Mouse (Mus musculus) lung, embryonic 14.5 days (tissue): Measurements from ENCODE around the gene Cd24a. TPM values are rescaled to one million over a fixed set of nuclear protein-coding genes. Genes with fewer than 3 reads are reported as not detected.
A peak's percentile ranks its signal among the peaks of the same experiment; 100 is the strongest.

Experiments used
- ATAC-seq: fragments of 200-750 bp; cut with Nextera tagmentation; 2 replicates; pipeline ENCODE4 v1.8.0; 2017; ENCODE audit warnings: mild to moderate bottlenecking, moderate TSS enrichment, moderate library complexity; ENCODE audit not compliant: insufficient read depth
- DNase-seq: peaks from one replicate; pipeline ENCODE4 v3.0.0-alpha.2; 2015
- H3K27ac ChIP-seq: fragments of 300-500 bp; sonication (generic); 2 replicates; pipeline ENCODE4 v1.5.1; 2014; ENCODE audit warnings: low read depth, mild to moderate bottlenecking, moderate library complexity
- H3K27me3 ChIP-seq: fragments of 300-500 bp; sonication (generic); 2 replicates; pipeline ENCODE4 v1.6.1; 2014; ENCODE audit warnings: low read length, control low read depth; ENCODE audit not compliant: insufficient read depth
- H3K36me3 ChIP-seq: fragments of 300-500 bp; sonication (generic); 2 replicates; pipeline ENCODE4 v1.6.1; 2014; ENCODE audit warnings: control low read depth; ENCODE audit not compliant: insufficient read depth
- H3K4me1 ChIP-seq: fragments of 300-500 bp; sonication (generic); 2 replicates; pipeline ENCODE4 v1.6.1; 2014; ENCODE audit warnings: antibody characterized with exemption, control low read depth; ENCODE audit not compliant: insufficient read depth
- H3K4me2 ChIP-seq: fragments of 300-500 bp; sonication (generic); 2 replicates; pipeline ENCODE4 v1.6.1; 2014; ENCODE audit warnings: mild to moderate bottlenecking
- H3K4me3 ChIP-seq: fragments of 300-500 bp; sonication (generic); 2 replicates; pipeline ENCODE4 v1.5.1; 2014; ENCODE audit warnings: low read depth, low read length
- H3K9ac ChIP-seq: fragments of 300-500 bp; sonication (generic); 2 replicates; pipeline ENCODE4 v1.6.1; 2014
- H3K9me3 ChIP-seq: fragments of 300-500 bp; sonication (generic); 2 replicates; pipeline ENCODE4 v1.6.1; 2016; ENCODE audit warnings: low read depth, low read length, control low read depth
- CTCF ChIP-seq: IDR thresholded peaks from 2 replicates; pipeline ENCODE4 v1.5.1; 2016; ENCODE audit warnings: antibody characterized with exemption, low read depth
- WGBS: fragments of 180-500 bp; shearing (Covaris S2); extraction: QIAGEN DNeasy Blood & Tissue Kit; methylation state at CpG from one replicate; pipeline ENCODE4 v1.1.7; 2014; 5-methylcytosine and 5-hydroxymethylcytosine counted together
- polyA plus RNA-seq: library from polyadenylated mRNA; unstranded; fragments of >200 nt; fragmentation: Nextera tagmentation; extraction: Ambion mirVana; gene quantifications from 2 replicates; pipeline ENCODE4 v1.2.1, GENCODE M21; 2014

Cd24a gene
- polyA plus RNA-seq, 1 experiment from 2014 or later: 262 TPM

DNA sequence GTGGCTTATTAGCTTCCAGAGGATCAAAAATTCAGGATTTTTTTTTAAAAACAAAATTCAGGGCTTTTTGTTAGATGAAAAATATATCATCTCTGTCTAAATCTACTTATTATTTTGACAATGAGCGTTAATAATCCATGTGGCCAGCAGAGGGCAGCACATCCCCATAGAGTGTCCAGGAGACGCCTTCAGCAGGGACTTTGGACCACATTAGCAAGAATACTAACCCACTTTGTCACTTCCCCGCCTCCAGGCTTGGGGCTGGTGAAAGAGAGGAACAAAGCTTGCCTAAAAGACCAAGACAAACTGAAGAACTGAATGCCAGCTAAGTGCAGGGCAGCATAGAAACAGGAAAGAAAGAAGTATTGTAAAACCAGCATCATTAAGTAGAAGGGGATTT lies 3.1 kb upstream of the Cd24a start:
- WGBS: 4% methylated on average over 3 of the region's 3 CpGs
- ATAC-seq: no peak
- no peaks in the 10 kb centered on the region for H3K27me3 ChIP-seq
- H3K4me3 ChIP-seq: no peak overlapping the region
- DNase-seq: peak; percentile 93
- H3K9me3 ChIP-seq: peaks cover 6% of the 10 kb centered on the region; the same call in 1 of the 2 replicates
- H3K36me3 ChIP-seq: no peaks in the 10 kb centered on the region
- H3K27ac ChIP-seq: no peak overlapping the region
- H3K4me1 ChIP-seq: no peaks in the 10 kb centered on the region
- H3K9ac ChIP-seq: no peak overlapping the region
- TF ChIP-seq CTCF: peak; percentile 93
- H3K4me2 ChIP-seq: no peak overlapping the region

- H3K9me3 ChIP-seq: no peaks in the 10 kb centered on the region
- H3K4me3 ChIP-seq: peak overlapping the region; percentile 70
- DNase-seq (peak; percentile 74), ATAC-seq (peak; percentile 4; the same call in 1 of the 2 replicates)
- no peaks in the 10 kb centered on the region for H3K27me3 ChIP-seq
- H3K4me2 ChIP-seq: peak overlapping the region; percentile 95
- H3K27ac ChIP-seq: peak overlapping the region; percentile 6; the same call in 1 of the 2 replicates
- no peaks in the 10 kb centered on the region for H3K4me1 ChIP-seq
- H3K9ac ChIP-seq: peak overlapping the region; percentile 90
- WGBS: 16% methylated on average over 19 of the region's 19 CpGs
- peaks cover 6% of the 10 kb centered on the region for H3K36me3 ChIP-seq
- peak; percentile 36 for TF ChIP-seq CTCF
Measured at GRCm38 (mm10) chr10:43577299-43577996, 636 bp upstream of the Cd24a start.

GRCm38 (mm10) chr10:43578366-43578753 lies 276 bp downstream of the Cd24a start:
- peak overlapping the region; percentile 90 for H3K9ac ChIP-seq
- DNase-seq (peak; percentile 82), ATAC-seq (peak; percentile 62)
- H3K9me3 ChIP-seq: no peaks in the 10 kb centered on the region
- peak overlapping the region; percentile 95 for H3K4me2 ChIP-seq
- no peaks in the 10 kb centered on the region for H3K4me1 ChIP-seq
- peak overlapping the region; percentile 98 for H3K27ac ChIP-seq
- no peaks in the 10 kb centered on the region for H3K27me3 ChIP-seq
- peak overlapping the region; percentile 70 for H3K4me3 ChIP-seq
- no peak; the same call in 1 of the 2 replicates for TF ChIP-seq CTCF
- H3K36me3 ChIP-seq: peaks cover 11% of the 10 kb centered on the region
- under 1% methylated on average over 32 of the region's 32 CpGs for WGBS

GRCm38 (mm10) chr10:43578754-43579380 lies 783 bp downstream of the Cd24a start:
- Histone ChIP-seq H3K27me3 (no peaks in the 10 kb centered on the region), H3K4me2 (peak overlapping the region; percentile 95), H3K4me3 (peak overlapping the region; percentile 70), H3K9ac (peak overlapping the region; percentile 90), H3K4me1 (no peaks in the 10 kb centered on the region), H3K27ac (peak overlapping the region; percentile 98), H3K36me3 (peaks cover 17% of the 10 kb centered on the region), H3K9me3 (no peaks in the 10 kb centered on the region)
- ATAC-seq: peak; percentile 82
- WGBS: under 1% methylated on average over 59 of the region's 65 CpGs
- TF ChIP-seq CTCF: no peak
- DNase-seq: peak; percentile 88

DNA sequence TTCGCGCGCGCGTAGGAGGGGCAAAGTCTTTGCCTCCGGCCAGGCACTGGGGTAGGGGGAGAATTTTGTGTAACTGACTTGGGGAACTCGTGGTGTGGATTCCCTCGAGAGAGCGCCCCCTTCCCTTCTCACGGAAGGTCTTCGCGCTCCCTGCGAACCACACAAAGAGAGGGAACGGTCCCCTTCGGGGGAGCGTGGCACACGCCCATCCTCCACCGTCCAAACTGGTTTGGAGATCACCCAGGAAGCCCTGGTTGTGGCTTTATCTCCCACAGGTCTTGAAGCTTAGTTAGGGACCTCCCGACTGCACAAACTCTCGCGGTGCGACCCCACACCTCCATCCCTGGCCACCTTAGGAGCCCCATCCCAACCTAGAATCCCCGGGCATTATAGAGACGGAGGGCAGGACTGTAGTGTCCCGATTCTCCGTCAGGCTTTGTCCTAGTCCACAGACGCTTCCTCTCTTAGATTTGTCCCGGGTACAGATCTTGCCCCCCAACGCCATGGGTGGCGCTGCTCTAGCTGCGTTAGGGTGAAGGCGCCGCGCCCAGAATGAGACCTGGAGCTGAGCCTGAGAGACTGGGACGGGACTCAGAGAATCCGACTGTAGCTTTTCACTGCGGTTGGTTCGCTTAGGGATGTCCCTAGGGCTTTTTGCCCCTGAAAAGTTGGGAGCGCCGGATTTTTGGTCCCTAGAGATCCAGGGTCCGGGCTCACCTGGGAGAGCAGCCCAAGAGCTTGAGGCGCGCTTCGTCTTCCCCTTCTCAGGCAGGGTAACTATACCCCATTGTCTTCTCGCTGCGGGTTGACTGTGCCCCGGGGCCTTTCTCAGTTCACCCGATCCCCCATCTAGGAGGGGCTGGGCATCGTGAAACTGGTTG lies 1.5 kb downstream of the Cd24a start:
- peaks cover 23% of the 10 kb centered on the region for H3K36me3 ChIP-seq
- peak overlapping the region; percentile 95 for H3K4me2 ChIP-seq
- no peaks in the 10 kb centered on the region for H3K9me3 ChIP-seq
- H3K4me3 ChIP-seq: peak overlapping the region; percentile 70
- peak overlapping the region; percentile 98 for H3K27ac ChIP-seq
- under 1% methylated on average over 49 of the region's 49 CpGs for WGBS
- TF ChIP-seq CTCF: peak; percentile 29
- DNase-seq: peak; percentile 79
- no peaks in the 10 kb centered on the region for H3K27me3 ChIP-seq
- ATAC-seq: peak; percentile 18
- no peaks in the 10 kb centered on the region for H3K4me1 ChIP-seq
- peak overlapping the region; percentile 90 for H3K9ac ChIP-seq

- 1% methylated on average over 15 of the region's 15 CpGs for WGBS
- Histone ChIP-seq H3K9ac (peak overlapping the region; percentile 90), H3K4me1 (no peaks in the 10 kb centered on the region), H3K4me2 (peak overlapping the region; percentile 95), H3K4me3 (peak overlapping the region; percentile 70), H3K9me3 (no peaks in the 10 kb centered on the region), H3K27me3 (no peaks in the 10 kb centered on the region), H3K36me3 (peaks cover 23% of the 10 kb centered on the region), H3K27ac (peak overlapping the region; percentile 98)
- TF ChIP-seq CTCF: no peak
- ATAC-seq (peak; percentile 32), DNase-seq (peak; percentile 81)
Measured at GRCm38 (mm10) chr10:43580649-43581078, 2.6 kb downstream of the Cd24a start.
